Mouse (Mus musculus) small intestine, adult 2 months (tissue): Measurements from ENCODE around the gene Txnrd3.
A peak's percentile ranks its signal among the peaks of the same experiment; 100 is the strongest.

ENCODE experiments used
- CTCF ChIP-seq: fragments of 200-500 bp; IDR thresholded peaks from 2 replicates; pipeline ENCODE4 v1.5.1; 2012; ENCODE audit warnings: low read depth, mild to moderate bottlenecking, control low read depth, inconsistent platforms, low read length, moderate library complexity, mixed read lengths; ENCODE audit not compliant: insufficient replicate concordance, insufficient read length; ENCODE audit errors: extremely low read depth
- POLR2A ChIP-seq: fragments of 200-500 bp; IDR thresholded peaks from 2 replicates; pipeline ENCODE4 v1.6.1; 2012; ENCODE audit warnings: low read depth, mild to moderate bottlenecking, control low read depth, inconsistent platforms, low read length, moderate library complexity

DNA sequence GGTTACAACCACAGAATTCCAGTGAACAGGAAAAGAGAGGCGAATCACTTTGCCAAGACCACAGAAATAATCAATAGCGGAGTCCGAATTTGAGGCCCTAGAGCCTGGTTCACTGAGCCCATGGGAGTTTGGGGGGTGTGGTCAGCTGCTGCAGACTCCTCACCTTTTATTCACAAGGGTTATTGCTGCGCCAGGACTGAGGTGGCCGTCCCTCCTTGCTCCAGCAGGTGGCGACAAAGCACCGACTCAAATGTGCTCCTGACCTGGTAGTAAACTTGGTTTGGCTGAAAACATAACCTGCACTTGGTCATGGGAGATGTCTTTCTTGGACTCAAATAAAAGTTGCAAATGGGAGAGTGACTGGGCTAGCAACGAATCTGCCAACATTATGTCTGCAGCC is 36.4 kb downstream of the Txnrd3 start:
- TF ChIP-seq POLR2A (no peak), CTCF (peak; percentile 89)
